9 mouse cellular contexts compared by ENCODE assay signal in the genomic region with DNA sequence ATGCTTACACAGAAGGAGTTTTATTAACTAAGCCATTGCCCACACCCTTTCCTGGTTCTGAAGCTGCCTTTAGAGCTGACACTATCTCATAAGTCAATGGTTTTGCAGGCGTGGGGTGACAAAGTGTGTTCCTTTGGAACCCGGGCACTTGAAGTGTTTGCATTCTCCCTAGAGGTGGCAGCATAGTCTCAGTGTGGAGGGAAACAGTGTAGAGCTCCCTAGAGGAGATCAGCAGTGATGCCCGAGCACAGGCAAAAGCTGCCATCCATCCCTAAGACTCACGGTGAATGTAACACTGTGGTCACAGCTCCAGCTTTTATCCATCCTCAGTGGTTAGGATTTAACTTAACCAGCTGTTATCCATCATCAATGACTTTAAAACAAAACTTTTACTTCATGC. TPM values are rescaled to one million over a fixed set of nuclear protein-coding genes. Genes with fewer than 3 reads are reported as not detected.
DNase-seq lines count a peak whose midpoint lies in the region; ATAC-seq and TF ChIP-seq lines count a peak whose summit lies in the region.
"Had no signal": no experiment of that assay in that cellular context is flagged by ENCODE, and none has a peak within 500 bp of the region (broad histone marks: within the 10 kb centered on the region; RNA-seq: fewer than 3 reads in every experiment).

No protein-coding gene starts in this region.

- peak; percentile 80 for TF ChIP-seq CTCF in lung, embryonic 14.5 days (IDR thresholded peaks at IDR 0.05; ENCODE audit: low read depth)

- H3K36me3 ChIP-seq in limb, embryonic 11.5 days (ENCODE audit: control insufficient read depth, insufficient read depth, low read length), result no peaks in the 10 kb centered on the region
- no peaks in the 10 kb centered on the region for H3K36me3 ChIP-seq in limb, embryonic 10.5 days
- no peaks in the 10 kb centered on the region for H3K36me3 ChIP-seq in lung, embryonic 14.5 days (ENCODE audit: insufficient read depth)
- H3K36me3 ChIP-seq in stomach, embryonic 15.5 days, result no peaks in the 10 kb centered on the region
- H3K36me3 ChIP-seq: embryonic facial prominence, embryonic 15.5 days had no signal

- ATAC-seq in limb, embryonic 11.5 days (ENCODE audit: insufficient number of reproducible peaks, low FRiP score, low TSS enrichment, low read depth), result no peak
- peak; percentile 74; the same call in 1 of the 2 replicates for ATAC-seq in lung, embryonic 14.5 days (ENCODE audit: insufficient read depth)
- 0 out of 2 replicates have a peak, but pooled peaks have one; percentile 47 for ATAC-seq in stomach, embryonic 15.5 days (ENCODE audit: insufficient read depth, low FRiP score, low read depth)

- no peaks in the 10 kb centered on the region for H3K4me1 ChIP-seq in limb, embryonic 11.5 days (ENCODE audit: control insufficient read depth, insufficient read depth, low read length)
- no peaks in the 10 kb centered on the region for H3K4me1 ChIP-seq in limb, embryonic 10.5 days
- H3K4me1 ChIP-seq in lung, embryonic 14.5 days (ENCODE audit: insufficient read depth), result no peaks in the 10 kb centered on the region
- no peaks in the 10 kb centered on the region for H3K4me1 ChIP-seq in stomach, embryonic 15.5 days
- H3K4me1 ChIP-seq: embryonic facial prominence, embryonic 15.5 days had no signal

- H3K9me3 ChIP-seq in limb, embryonic 11.5 days (ENCODE audit: control insufficient read depth, low read length), result no peaks in the 10 kb centered on the region
- no peaks in the 10 kb centered on the region for H3K9me3 ChIP-seq in limb, embryonic 10.5 days (replicated peaks)
- no peaks in the 10 kb centered on the region for H3K9me3 ChIP-seq in lung, embryonic 14.5 days (ENCODE audit: low read depth, low read length)
- H3K9me3 ChIP-seq in stomach, embryonic 15.5 days, result no peaks in the 10 kb centered on the region
- H3K9me3 ChIP-seq: embryonic facial prominence, embryonic 15.5 days had no signal

- WGBS in limb, embryonic 11.5 days, result 35% methylated on average over 4 of the region's 4 CpGs
- WGBS in limb, embryonic 10.5 days, result 42% methylated on average over 4 of the region's 4 CpGs
- 9% methylated on average over 4 of the region's 4 CpGs for WGBS in lung, embryonic 14.5 days
- 18% methylated on average over 4 of the region's 4 CpGs for WGBS in stomach, embryonic 15.5 days

- no peak overlapping the region for H3K4me3 ChIP-seq in limb, embryonic 11.5 days (ENCODE audit: low read depth, low read length)
- no peak overlapping the region for H3K4me3 ChIP-seq in limb, embryonic 10.5 days
- H3K4me3 ChIP-seq in lung, embryonic 14.5 days (ENCODE audit: low read depth, low read length), result no peak overlapping the region
- no peak overlapping the region for H3K4me3 ChIP-seq in stomach, embryonic 15.5 days (replicated peaks)
- H3K4me3 ChIP-seq: embryonic facial prominence, embryonic 15.5 days had no signal

- H3K4me2 ChIP-seq in limb, embryonic 11.5 days (ENCODE audit: low read depth, severe bottlenecking), result no peak overlapping the region
- H3K4me2 ChIP-seq in lung, embryonic 14.5 days, result no peak overlapping the region
- no peak overlapping the region for H3K4me2 ChIP-seq in stomach, embryonic 15.5 days
- H3K4me2 ChIP-seq: embryonic facial prominence, embryonic 15.5 days had no signal

- no peaks in the 10 kb centered on the region for H3K27me3 ChIP-seq in limb, embryonic 11.5 days (ENCODE audit: control insufficient read depth, insufficient read depth, low read length)
- no peaks in the 10 kb centered on the region for H3K27me3 ChIP-seq in limb, embryonic 10.5 days (ENCODE audit: low read depth, poor library complexity, severe bottlenecking)
- no peaks in the 10 kb centered on the region for H3K27me3 ChIP-seq in lung, embryonic 14.5 days (ENCODE audit: insufficient read depth, low read length)
- no peaks in the 10 kb centered on the region for H3K27me3 ChIP-seq in stomach, embryonic 15.5 days (replicated peaks)
- H3K27me3 ChIP-seq: embryonic facial prominence, embryonic 15.5 days had no signal

- peak; percentile 34 for DNase-seq in limb, embryonic 11.5 days (ENCODE audit: low spot score)
- DNase-seq in limb, embryonic 10.5 days (ENCODE audit: low spot score), result no peak
- DNase-seq in NIH3T3 (ENCODE audit: low read depth), result peak; percentile 66
- peak; percentile 54 for DNase-seq in embryo, embryonic 11 days
- peak; percentile 63 for DNase-seq in kidney, postnatal 10 days
- peak; percentile 81 for DNase-seq in lung, embryonic 14.5 days
- no peak for DNase-seq in gastrocnemius, postnatal 4 days (ENCODE audit: low spot score in 2 of 2)

- no peak overlapping the region for H3K27ac ChIP-seq in limb, embryonic 11.5 days (replicated peaks; ENCODE audit: low read depth, low read length)
- no peak overlapping the region for H3K27ac ChIP-seq in limb, embryonic 10.5 days
- H3K27ac ChIP-seq in lung, embryonic 14.5 days (ENCODE audit: low read depth), result no peak overlapping the region
- no peak overlapping the region for H3K27ac ChIP-seq in stomach, embryonic 15.5 days
- H3K27ac ChIP-seq: embryonic facial prominence, embryonic 15.5 days had no signal

- H3K9ac ChIP-seq in limb, embryonic 11.5 days (ENCODE audit: low read length), result no peak overlapping the region
- H3K9ac ChIP-seq in lung, embryonic 14.5 days, result no peak overlapping the region
- H3K9ac ChIP-seq in stomach, embryonic 15.5 days, result no peak overlapping the region
- H3K9ac ChIP-seq: embryonic facial prominence, embryonic 15.5 days had no signal

RNA-seq across cellular contexts. Expression of gene Il21, which starts 13.4 kb away (rescaled TPM):
- not detected in 2 replicates for polyA plus RNA-seq in limb, embryonic 11.5 days (2014; fragmentation: Nextera tagmentation; extraction: Ambion mirVana)
- polyA plus RNA-seq in limb, embryonic 10.5 days (2016; fragmentation: Nextera tagmentation; extraction: Ambion mirVana), result not detected in 2 replicates
- not detected in 2 replicates for polyA plus RNA-seq in lung, embryonic 14.5 days (2014; fragmentation: Nextera tagmentation; extraction: Ambion mirVana)
- not detected in 2 replicates for polyA plus RNA-seq in stomach, embryonic 15.5 days (2015; fragmentation: Nextera tagmentation; extraction: Ambion mirVana)
- total RNA-seq in gastrocnemius, postnatal 4 days (2021), result not detected
- polyA plus RNA-seq: embryonic facial prominence, embryonic 15.5 days had no signal

Comparison
In these comparisons a context has a peak if more than half of its experiments do, and no peak if none do; other contexts are left out.
1. DNase-seq: peak in limb, embryonic 11.5 days (single experiment), NIH3T3 (single experiment), embryo, embryonic 11 days (single experiment), kidney, postnatal 10 days (single experiment) and lung, embryonic 14.5 days (single experiment); none in limb, embryonic 10.5 days (single experiment) and gastrocnemius, postnatal 4 days (0 of 2).